Mouse (Mus musculus) embryonic facial prominence, embryonic 15.5 days (tissue): ENCODE measurements around the gene Ghsr. TPM values are rescaled to one million over a fixed set of nuclear protein-coding genes. Genes with fewer than 3 reads are reported as not detected.

Source experiments
- ATAC-seq: fragments of 200-750 bp; cut with Nextera tagmentation; 2 replicates; pipeline ENCODE4 v1.8.0; 2017; ENCODE audit warnings: low read depth, moderate TSS enrichment; ENCODE audit not compliant: insufficient number of reproducible peaks, low FRiP score, low TSS enrichment
- H3K27ac ChIP-seq: fragments of 300-500 bp; sonication (generic); replicated peaks from 2 replicates; pipeline ENCODE4 v1.5.1; 2015; ENCODE audit warnings: mild to moderate bottlenecking, inconsistent platforms
- H3K27me3 ChIP-seq: fragments of 300-500 bp; sonication (generic); 2 replicates; pipeline ENCODE4 v1.6.1; 2015; ENCODE audit warnings: inconsistent platforms
- H3K36me3 ChIP-seq: fragments of 300-500 bp; sonication (generic); 2 replicates; pipeline ENCODE4 v1.6.1; 2015; ENCODE audit warnings: mild to moderate bottlenecking, inconsistent platforms
- H3K4me1 ChIP-seq: fragments of 300-500 bp; sonication (generic); 2 replicates; pipeline ENCODE4 v1.6.1; 2015; ENCODE audit warnings: inconsistent platforms
- H3K4me2 ChIP-seq: fragments of 300-500 bp; sonication (generic); replicated peaks from 2 replicates; pipeline ENCODE4 v1.6.1; 2015; ENCODE audit warnings: mild to moderate bottlenecking, inconsistent platforms
- H3K4me3 ChIP-seq: fragments of 300-500 bp; sonication (generic); replicated peaks from 2 replicates; pipeline ENCODE4 v1.5.1; 2015; ENCODE audit warnings: mild to moderate bottlenecking, inconsistent platforms
- H3K9ac ChIP-seq: fragments of 300-500 bp; sonication (generic); 2 replicates; pipeline ENCODE4 v1.6.1; 2015; ENCODE audit warnings: inconsistent platforms
- H3K9me3 ChIP-seq: fragments of 300-500 bp; sonication (generic); replicated peaks from 2 replicates; pipeline ENCODE4 v1.6.1; 2016; ENCODE audit warnings: inconsistent platforms
- WGBS: fragments of 180-500 bp; shearing (Covaris S2); methylation state at CpG from one replicate; pipeline ENCODE4 v1.1.7; 2015; 5-methylcytosine and 5-hydroxymethylcytosine counted together
- polyA plus RNA-seq: library from polyadenylated mRNA; unstranded; fragments of >200 nt; fragmentation: Nextera tagmentation; extraction: Ambion mirVana; gene quantifications from 2 replicates; pipeline ENCODE4 v1.2.1, GENCODE M21; 2015

Gene Ghsr
- not detected in 2 replicates for polyA plus RNA-seq

DNA sequence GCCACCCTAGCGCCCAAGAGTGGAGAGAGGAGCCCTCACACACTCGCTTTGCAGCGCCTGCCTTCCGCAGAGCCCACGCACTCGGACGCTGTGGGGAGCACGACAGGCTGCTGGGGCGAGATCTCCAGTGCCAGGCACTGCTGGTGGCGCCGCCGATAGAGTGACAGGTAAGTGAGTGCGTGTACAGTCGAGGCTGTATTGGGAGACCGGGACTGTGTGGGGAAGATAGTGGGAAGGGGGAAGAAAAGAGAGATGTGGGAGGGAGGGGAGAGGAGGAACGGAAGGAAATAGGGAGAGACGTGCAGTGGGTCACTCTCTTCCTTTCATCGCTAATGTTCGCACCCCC is at the start of gene Ghsr:
Ghsr (plus strand) TSS at position 76 of the 346 bp plus-strand sequence.
- no peaks in the 10 kb centered on the region for H3K9me3 ChIP-seq
- no peaks in the 10 kb centered on the region for H3K36me3 ChIP-seq
- peak within 1 kb of the TSS; percentile 23 for H3K4me3 ChIP-seq
- peaks cover 54% of the 10 kb centered on the region for H3K27me3 ChIP-seq
- H3K27ac ChIP-seq = no peak within 1 kb of the TSS
- peak within 1 kb of the TSS; percentile 39 for H3K4me2 ChIP-seq
- ATAC-seq = no peak
- H3K4me1 ChIP-seq = peaks cover 9% of the 10 kb centered on the region
- 1% methylated on average over 19 of the region's 19 CpGs for WGBS
- no peak within 1 kb of the TSS for H3K9ac ChIP-seq

DNA sequence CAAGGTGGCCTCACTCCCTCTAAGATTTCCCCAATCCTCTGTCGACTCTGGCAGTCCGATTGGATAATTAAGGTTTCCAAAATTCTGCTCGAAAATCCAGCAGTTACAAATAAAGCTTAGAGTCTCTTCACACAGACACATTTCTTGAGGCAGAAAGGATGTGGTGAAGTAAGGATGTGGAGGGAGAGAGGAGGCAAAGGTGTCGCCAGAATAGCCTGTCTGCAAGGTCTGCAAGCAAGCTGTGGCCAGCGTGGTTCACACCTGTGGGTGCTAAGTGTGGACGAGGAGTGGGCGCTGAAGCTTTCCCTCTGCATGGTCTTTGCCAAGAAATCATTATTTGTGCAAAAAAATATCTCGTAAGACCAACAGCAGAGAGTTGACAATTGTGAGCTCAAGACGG is 48.6 kb upstream of the Ghsr start:
- Histone ChIP-seq H3K4me1 (no peaks in the 10 kb centered on the region), H3K27me3 (no peaks in the 10 kb centered on the region), H3K4me3 (no peak overlapping the region), H3K4me2 (no peak overlapping the region), H3K27ac (no peak overlapping the region), H3K9me3 (no peaks in the 10 kb centered on the region), H3K9ac (no peak overlapping the region), H3K36me3 (no peaks in the 10 kb centered on the region)
- 80% methylated on average over 9 of the region's 9 CpGs for WGBS
- ATAC-seq = no peak

DNA sequence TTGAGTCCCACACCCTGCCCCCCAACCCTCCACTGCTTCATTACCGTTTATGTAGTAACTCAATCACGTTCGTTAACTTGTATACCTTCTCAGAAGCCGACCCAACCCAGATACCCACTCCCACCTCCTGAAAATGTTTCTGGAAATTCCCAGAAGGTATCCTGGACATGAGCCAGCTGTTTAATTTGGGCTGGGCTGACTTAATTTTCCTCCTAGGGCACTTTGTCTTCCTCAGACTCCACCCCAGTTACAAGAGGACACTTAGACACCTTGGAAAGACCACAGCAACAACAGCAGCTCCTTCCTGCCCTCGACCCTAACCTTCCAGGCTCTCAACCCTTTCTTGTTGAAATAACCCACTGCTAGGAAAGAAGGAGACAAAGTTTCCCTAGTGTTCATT is 47.6 kb upstream of the Ghsr start:
- H3K9ac ChIP-seq = no peak overlapping the region
- no peak overlapping the region for H3K4me2 ChIP-seq
- H3K27ac ChIP-seq = no peak overlapping the region
- no peaks in the 10 kb centered on the region for H3K27me3 ChIP-seq
- no peaks in the 10 kb centered on the region for H3K9me3 ChIP-seq
- no peak for ATAC-seq
- no peaks in the 10 kb centered on the region for H3K36me3 ChIP-seq
- H3K4me3 ChIP-seq = no peak overlapping the region
- no peaks in the 10 kb centered on the region for H3K4me1 ChIP-seq
- WGBS = 42% methylated on average over 5 of the region's 5 CpGs

DNA sequence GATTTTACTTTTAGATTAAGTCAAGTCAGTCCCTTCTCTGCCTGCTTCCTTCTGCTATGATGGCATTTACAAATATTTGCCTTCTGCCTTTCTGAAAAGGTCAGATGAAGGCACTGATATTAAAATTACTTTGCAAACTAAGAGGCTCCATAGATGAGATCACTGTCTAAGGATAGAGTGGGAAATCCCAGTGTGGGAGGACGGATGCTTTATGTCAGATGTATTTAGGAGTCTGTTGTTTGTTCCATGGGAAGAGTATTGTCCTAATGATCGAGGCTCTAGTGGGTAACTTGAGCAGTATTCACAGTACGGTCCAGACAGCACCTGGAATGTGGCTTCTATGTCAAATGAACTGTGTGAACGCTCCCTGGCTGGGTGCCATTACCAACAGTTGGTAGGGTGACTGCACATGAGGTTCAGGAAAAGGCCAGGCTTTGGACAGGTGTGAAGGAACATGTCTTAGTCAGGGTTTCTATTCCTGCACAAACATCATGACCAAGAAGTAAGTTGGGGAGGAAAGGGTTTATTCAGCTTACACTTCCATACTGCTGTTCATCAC is 44.4 kb upstream of the Ghsr start:
- 60% methylated on average over 4 of the region's 4 CpGs for WGBS
- no peak for ATAC-seq
- H3K36me3 ChIP-seq = no peaks in the 10 kb centered on the region
- H3K4me2 ChIP-seq = no peak overlapping the region
- H3K9me3 ChIP-seq = no peaks in the 10 kb centered on the region
- H3K9ac ChIP-seq = no peak overlapping the region
- H3K4me3 ChIP-seq = no peak overlapping the region
- no peaks in the 10 kb centered on the region for H3K4me1 ChIP-seq
- no peaks in the 10 kb centered on the region for H3K27me3 ChIP-seq
- H3K27ac ChIP-seq = no peak overlapping the region

DNA sequence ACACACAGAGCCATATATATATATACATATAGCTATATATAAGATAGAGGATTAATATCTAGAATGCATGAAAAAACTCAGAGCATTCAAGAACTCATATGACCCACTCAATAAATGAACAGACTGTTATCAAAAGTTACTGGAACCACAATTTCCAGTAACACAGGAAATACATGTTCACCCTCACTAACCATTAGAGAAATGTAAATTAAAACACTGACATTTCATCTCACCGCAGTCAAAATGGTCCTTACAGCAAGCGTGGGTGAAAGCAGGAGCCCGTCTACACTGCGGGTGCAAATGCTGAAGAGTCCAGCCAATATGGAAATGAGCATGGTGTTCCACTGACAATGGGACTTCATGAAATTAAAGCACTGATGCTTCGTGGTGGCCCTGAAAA is 40.4 kb upstream of the Ghsr start:
- H3K36me3 ChIP-seq = no peaks in the 10 kb centered on the region
- no peaks in the 10 kb centered on the region for H3K27me3 ChIP-seq
- H3K27ac ChIP-seq = no peak overlapping the region
- no peak overlapping the region for H3K4me2 ChIP-seq
- 88% methylated on average over 5 of the region's 5 CpGs for WGBS
- no peaks in the 10 kb centered on the region for H3K9me3 ChIP-seq
- no peak overlapping the region for H3K4me3 ChIP-seq
- ATAC-seq = no peak
- H3K9ac ChIP-seq = no peak overlapping the region
- H3K4me1 ChIP-seq = no peaks in the 10 kb centered on the region

DNA sequence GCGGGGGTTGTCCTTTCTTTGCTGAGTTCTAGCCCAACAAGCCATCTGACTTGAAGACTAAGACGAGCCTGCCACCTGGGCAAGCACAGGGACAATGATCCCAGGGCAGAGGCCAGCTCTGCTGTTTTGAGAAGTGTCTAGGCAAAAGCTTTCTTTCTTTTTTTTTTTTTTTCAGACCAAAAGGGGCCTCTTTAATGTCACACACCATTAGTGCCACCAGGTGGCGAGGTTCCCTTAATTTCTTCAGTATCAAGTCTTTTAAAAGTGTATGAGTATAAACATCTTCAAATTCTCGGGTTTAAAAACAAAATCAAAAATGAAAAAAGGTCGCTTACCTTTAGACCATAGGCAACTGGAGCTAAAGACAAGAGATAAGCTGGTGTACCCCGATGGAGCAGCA is 32.7 kb upstream of the Ghsr start:
- H3K4me2 ChIP-seq = no peak overlapping the region
- H3K36me3 ChIP-seq = no peaks in the 10 kb centered on the region
- no peaks in the 10 kb centered on the region for H3K27me3 ChIP-seq
- no peak for ATAC-seq
- H3K4me3 ChIP-seq = no peak overlapping the region
- H3K27ac ChIP-seq = no peak overlapping the region
- H3K4me1 ChIP-seq = no peaks in the 10 kb centered on the region
- no peak overlapping the region for H3K9ac ChIP-seq
- 26% methylated on average over 6 of the region's 6 CpGs for WGBS
- H3K9me3 ChIP-seq = no peaks in the 10 kb centered on the region

DNA sequence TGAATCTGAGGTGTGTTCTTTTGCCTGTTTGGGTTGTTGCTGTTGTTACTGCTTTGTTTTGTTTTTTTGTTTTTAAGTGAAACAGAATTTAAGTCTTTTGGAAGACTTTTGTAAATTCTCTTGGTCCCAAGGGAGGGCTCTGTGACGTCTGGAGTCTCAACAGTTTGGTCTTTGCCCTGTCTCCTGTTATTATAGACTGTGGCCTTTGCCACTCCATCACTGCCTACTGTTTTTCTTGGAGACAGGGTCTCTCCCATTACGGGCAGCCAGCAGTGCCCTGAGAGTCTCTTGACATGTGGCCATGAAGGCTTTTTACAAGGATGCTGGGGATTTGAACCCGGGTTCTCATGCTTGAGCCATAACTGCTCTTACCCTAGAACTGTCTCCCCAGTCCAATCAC is 32.3 kb upstream of the Ghsr start:
- H3K27me3 ChIP-seq = no peaks in the 10 kb centered on the region
- H3K4me2 ChIP-seq = no peak overlapping the region
- H3K9ac ChIP-seq = no peak overlapping the region
- no peak overlapping the region for H3K4me3 ChIP-seq
- WGBS = 56% methylated on average over 3 of the region's 3 CpGs
- no peak for ATAC-seq
- H3K9me3 ChIP-seq = no peaks in the 10 kb centered on the region
- H3K36me3 ChIP-seq = no peaks in the 10 kb centered on the region
- H3K27ac ChIP-seq = no peak overlapping the region
- H3K4me1 ChIP-seq = no peaks in the 10 kb centered on the region

DNA sequence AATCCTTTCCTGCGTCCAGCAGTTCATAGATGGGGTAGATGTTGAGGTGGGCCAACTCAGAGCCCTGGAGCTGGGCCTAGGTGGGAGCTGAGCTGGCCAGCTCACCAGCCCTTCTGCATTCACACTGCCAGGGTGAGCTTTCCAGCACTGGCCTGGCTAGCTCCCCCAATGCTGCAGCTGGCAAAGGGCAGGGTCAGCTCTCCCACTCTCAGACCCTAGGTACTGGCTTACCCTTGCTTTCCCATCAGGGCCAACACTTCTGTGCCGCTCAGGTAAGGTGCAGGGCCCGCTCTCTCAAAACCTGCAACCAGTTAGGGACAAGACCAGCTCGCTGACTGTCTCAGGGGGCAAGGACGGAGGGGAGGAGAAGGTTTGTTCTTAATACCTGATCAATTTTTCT is 30.4 kb upstream of the Ghsr start:
- Histone ChIP-seq H3K4me1 (no peaks in the 10 kb centered on the region), H3K4me2 (no peak overlapping the region), H3K4me3 (no peak overlapping the region), H3K9ac (no peak overlapping the region), H3K27me3 (no peaks in the 10 kb centered on the region), H3K36me3 (no peaks in the 10 kb centered on the region), H3K27ac (no peak overlapping the region), H3K9me3 (no peaks in the 10 kb centered on the region)
- 90% methylated on average over 5 of the region's 5 CpGs for WGBS
- no peak for ATAC-seq

DNA sequence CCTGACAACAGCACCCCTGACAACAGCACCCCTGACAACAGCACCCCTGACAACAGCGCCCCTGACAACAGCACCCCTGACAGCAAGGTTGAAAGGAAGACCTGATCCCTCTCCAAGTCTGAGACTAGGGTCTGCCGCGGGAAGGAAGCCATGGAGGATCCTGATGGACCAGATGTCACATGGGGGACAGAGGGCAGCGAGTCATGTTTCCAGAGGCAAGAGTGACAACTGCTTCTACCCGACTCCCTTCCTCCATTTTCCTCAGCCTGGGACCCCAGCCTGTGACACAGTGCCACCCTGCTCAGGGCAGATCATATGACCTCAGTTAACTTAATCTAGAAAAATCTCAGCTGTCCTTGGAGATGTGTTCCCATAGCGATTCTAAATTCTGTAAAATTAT is 28.7 kb upstream of the Ghsr start:
- Histone ChIP-seq H3K9me3 (no peaks in the 10 kb centered on the region), H3K4me3 (no peak overlapping the region), H3K4me2 (no peak overlapping the region), H3K9ac (no peak overlapping the region), H3K4me1 (no peaks in the 10 kb centered on the region), H3K36me3 (no peaks in the 10 kb centered on the region), H3K27me3 (no peaks in the 10 kb centered on the region), H3K27ac (no peak overlapping the region)
- ATAC-seq = no peak
- WGBS = 53% methylated on average over 6 of the region's 6 CpGs

DNA sequence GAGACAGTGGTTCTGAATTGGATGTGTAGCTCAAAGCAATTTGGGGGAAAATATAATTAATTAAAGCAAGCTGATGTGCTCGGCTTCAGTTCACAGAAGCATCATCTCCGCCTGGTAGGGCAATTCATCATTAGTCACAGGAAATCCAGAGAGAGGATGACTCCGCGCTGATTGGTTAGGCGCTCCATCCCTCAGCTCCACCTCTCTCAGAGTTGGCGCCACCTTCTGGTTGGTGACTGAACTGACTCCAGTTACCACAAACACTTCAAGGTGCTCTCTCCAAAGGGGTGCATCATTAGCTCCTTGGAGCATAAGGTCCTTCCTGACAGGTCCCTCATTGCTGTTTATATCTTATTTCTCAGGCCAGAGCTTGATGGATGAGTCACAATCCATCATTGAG is 25.6 kb upstream of the Ghsr start:
- H3K4me2 ChIP-seq = no peak overlapping the region
- no peaks in the 10 kb centered on the region for H3K36me3 ChIP-seq
- no peak overlapping the region for H3K4me3 ChIP-seq
- H3K4me1 ChIP-seq = no peaks in the 10 kb centered on the region
- WGBS = 41% methylated on average over 6 of the region's 6 CpGs
- no peak overlapping the region for H3K9ac ChIP-seq
- no peaks in the 10 kb centered on the region for H3K9me3 ChIP-seq
- H3K27me3 ChIP-seq = no peaks in the 10 kb centered on the region
- no peak for ATAC-seq
- no peak overlapping the region for H3K27ac ChIP-seq

DNA sequence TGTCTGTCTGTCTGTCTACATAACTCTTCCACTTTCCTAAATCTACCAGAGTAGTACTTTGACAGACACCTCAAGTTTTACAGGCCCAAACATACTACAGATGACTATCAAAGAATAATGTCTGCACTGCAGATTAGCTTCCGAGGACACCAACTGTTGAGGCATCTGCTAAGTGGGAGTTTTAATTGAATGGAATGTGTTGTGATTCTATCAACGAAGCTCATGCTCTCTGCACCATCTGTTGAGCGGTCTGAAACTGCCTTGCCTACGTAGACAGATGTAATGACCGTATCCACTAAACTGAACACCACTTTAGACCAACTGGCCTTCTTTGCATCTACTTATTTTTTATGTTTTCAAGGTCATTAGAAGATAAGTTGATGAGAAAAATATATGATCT is 22.7 kb upstream of the Ghsr start:
- H3K4me2 ChIP-seq = no peak overlapping the region
- H3K27me3 ChIP-seq = no peaks in the 10 kb centered on the region
- no peak overlapping the region for H3K27ac ChIP-seq
- H3K9ac ChIP-seq = no peak overlapping the region
- H3K4me3 ChIP-seq = no peak overlapping the region
- H3K4me1 ChIP-seq = no peaks in the 10 kb centered on the region
- ATAC-seq = no peak
- H3K36me3 ChIP-seq = no peaks in the 10 kb centered on the region
- H3K9me3 ChIP-seq = no peaks in the 10 kb centered on the region
- WGBS = 65% methylated on average over 5 of the region's 5 CpGs

DNA sequence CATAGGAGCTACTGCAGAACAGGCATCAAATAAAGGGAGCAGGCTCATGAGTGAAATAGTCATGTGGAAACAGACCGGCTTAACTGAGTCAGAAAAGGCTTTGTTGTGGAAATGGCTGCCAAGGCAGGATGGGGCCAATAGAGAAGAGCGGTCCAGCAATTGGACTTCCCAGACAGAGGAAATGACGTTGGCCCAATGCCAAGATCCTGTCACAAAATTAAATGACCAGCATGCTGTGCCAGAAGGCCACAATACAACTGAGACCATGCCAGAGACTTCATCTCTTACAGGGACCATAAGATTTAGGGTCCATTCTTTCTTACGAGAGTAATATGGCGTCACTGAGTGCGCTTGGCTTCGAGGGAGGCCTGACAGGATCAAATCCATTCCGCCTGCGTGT is 20.0 kb upstream of the Ghsr start:
- Histone ChIP-seq H3K36me3 (no peaks in the 10 kb centered on the region), H3K4me3 (no peak overlapping the region), H3K9ac (no peak overlapping the region), H3K4me1 (no peaks in the 10 kb centered on the region), H3K27me3 (no peaks in the 10 kb centered on the region), H3K9me3 (no peaks in the 10 kb centered on the region), H3K27ac (no peak overlapping the region), H3K4me2 (no peak overlapping the region)
- WGBS = 83% methylated on average over 9 of the region's 9 CpGs
- no peak for ATAC-seq
